Mouse (Mus musculus): ENCODE measurements around the gene Six1.
A peak's percentile ranks its signal among the peaks of the same experiment; 100 is the strongest.

The Six1 gene

GRCm38 (mm10) chr12:73049520-73050225, 4.0 kb downstream of the Six1 start:
- DNase-seq = no peak

DNA sequence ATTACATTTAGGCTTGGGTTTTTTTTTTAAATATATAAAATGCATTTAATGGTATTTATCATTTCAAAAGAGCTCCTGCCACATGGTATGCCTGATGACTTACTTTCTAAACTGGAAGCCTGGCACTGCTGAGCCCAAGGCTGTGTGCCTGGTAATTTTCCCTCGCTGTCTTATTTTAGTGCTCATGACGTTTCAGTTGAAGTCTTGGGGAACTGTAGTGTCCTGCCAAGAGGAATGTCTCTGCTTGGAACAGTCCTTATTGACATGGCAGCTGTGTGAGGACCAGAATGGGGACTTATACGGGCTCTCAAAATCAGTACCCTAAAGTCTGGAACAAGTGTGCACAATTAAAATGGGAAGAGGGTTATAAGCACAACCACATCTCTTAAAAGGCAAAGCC, 5.2 kb downstream of the Six1 start:
- no peak for DNase-seq

DNA sequence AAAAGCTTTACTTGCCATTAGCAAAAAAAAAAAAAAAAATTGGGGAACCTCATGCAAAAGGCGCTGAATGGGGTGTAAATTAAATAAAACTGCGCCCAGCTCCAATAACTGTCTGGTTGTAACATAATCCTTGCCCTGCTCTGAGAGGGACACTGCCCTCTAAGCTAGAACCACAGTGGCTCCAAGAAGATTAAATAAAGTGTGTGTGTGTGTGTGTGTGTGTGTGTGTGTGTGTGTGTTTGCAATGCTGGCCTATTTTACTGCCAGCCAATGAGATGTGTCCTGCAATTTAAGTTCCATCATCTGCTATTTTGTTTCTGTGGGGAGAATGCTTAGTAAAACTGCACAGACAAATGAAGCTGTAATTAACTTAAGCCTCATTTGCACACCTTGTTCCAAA, 6.1 kb downstream of the Six1 start:
- no peak for DNase-seq

- DNase-seq = peak; percentile 77
These were observed 7.0 kb downstream of the Six1 start for GRCm38 (mm10) chr12:73046607-73047180.

DNA sequence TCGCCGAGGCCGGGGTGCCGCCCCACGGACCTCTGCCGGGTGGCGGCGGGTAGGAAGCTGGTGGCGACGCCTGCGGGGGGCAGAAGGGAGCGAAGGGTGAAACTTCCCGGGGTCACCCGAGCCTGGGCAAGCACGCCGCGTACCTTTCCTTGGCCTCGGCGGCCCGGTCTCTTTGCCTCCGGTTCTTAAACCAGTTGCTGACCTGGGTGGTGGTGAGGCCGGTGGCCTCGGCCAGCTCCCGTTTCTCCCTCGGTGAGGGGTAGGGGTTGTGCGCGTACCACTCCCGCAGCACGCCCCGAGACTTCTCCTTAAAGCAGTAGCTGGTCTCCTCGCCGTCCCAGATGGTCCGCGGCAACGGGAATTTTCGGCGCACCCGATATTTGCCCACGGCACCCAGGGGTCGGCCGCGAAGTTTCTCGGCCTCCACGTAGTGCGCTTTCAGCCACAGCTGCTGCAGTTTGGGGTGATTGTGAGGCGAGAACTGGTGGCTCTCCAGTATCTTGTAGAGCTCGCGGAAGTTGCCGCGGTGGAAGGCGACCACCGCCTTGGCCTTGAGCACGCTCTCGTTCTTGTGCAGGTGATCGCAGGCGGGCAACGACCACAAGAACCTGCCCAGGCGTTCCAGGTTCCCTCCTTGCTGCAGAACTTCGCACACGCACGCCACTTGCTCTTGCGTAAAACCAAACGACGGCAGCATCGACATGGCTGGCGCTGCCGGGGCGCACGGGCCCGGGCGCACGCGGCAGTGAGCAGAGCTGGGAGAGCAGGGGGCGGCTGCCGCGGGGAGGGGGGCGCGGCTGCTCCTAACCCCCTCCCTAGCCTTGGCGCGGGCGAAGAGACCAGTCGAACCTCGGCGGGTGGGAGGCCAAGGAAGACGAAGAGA, 7.7 kb downstream of the Six1 start:
- DNase-seq = peak; percentile 63

DNA sequence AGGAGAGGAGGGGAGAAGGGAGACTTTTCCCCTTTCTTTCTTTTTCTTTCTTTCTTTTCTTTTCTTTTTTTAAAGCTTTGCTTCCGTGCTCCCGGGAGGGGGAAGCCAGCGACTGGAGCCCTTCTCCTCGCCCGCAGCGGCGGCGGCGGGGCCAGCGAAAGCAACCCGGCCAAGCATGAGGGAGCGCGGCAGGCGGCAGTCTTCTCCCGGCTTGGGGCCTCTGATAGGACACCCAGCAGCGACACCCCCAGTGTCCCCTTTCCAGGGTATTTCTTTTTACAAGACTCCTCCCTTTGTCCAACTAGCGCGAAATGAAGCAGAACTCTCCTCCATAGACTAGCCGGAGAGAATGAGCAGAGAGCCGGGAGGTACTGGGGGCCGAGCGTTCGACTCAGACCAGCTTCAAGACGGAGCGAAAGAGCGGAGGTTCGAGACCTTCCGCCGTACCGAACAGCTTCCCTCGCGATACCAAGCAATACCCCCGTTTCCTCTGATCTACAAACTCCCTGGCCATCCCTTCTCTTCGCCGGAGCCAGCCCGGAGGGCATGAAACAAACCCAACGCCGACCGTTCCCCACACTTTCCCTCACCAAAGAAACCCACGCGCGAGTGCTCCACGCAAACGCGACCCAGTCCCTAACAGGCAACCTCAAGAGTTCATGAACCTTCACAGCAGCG, 8.5 kb downstream of the Six1 start:
- DNase-seq = peak; percentile 61

DNA sequence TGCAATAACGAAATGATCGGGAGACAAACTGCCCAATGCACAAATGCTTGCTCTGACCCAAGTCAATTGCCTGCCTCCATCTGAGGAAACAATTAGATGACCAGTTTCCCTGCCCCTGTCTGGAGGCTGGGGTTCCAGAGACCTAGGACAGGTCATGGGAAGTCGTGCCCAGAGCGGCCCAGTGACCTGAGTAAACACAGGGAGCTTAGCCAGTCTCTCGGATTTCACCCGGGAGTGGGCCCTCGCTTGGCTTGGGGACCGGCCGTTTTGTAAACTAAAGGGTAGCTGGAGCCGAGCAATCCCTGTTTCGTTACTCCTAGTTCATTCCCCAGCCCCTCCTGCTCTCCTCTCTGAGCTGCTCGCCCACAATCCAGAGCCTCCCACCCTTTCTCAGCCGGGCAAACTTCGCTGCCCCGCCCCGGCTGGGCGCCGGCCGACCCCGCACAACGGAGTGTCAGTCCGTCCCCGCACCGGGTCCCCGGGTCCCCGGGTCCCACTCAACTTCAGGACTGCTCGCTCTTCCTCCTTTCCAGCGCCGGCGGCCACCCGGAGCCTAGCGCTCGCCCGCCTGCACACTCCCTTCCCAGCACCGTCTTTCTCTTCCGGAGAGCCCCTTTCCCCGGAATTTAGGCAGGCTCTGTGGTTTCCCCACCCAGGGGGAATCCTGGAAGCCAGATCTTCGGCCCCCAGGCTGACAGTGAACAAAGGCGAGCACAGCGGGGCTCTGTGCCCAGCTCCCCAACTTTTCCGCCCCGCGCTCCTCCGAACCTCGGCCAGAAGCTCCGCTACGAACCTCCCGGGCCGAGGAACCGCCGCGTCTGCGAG, 9.3 kb downstream of the Six1 start:
- DNase-seq = peak; percentile 48

DNA sequence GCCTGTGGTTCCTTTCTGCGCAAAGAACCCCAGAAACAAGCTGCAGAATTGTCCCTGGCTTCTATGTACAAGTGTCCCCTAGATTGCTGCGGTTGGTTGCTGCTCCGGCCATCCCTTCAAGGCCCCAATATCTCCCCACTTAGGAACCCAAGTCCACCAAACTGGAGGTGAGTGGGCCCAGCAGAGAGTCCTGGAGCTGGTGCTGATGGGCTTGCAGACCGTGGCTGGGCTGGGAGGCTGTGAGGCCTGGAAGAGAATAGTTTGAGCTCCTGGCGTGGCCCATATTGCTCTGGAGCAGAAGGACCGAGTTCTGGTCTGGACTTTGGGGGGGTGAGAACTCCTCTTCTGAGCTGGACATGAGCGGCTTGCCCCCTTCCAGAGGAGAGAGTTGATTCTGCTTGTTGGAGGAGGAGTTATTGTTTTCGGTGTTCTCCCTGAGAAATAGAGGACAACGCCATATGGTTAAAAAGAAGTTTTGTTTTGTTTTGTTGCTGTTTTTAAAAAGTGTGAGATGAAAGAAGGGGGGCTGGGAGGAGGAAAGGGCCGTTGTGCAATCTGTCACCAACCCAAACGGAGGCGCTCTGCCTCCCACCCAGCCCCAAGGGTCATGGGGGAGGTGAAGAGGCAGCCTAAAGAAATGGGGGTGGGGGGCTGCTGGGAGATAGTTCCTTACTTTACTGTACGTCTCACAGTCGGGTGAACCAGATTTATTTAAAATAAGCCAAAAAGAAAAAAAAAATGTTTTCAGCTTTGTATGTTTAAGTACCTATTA, 10.1 kb downstream of the Six1 start:
- peak; percentile 24 for DNase-seq

DNA sequence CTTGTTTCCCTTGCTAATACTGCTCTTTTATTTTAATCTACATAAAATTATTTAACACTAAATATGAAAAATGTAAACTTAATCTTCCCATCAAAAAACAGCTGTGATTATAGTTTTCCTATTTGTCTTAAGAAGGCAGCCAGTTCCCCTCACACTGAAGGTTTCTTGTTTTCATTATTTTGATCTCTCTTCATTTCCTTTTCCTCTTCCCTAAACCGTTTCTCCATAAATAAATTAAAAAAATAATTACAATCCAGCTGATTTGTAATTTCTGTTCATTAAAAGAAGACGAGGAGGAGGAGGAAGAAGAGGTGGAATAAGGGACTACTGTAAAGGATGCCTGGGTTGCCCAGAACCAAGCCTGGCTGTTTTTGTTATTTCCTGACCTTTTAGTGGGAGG, 10.8 kb downstream of the Six1 start:
- DNase-seq = no peak

- no peak for DNase-seq
These were observed 11.3 kb downstream of the Six1 start for GRCm38 (mm10) chr12:73042406-73042805.

GRCm38 (mm10) chr12:73041256-73041630, 12.4 kb downstream of the Six1 start:
- DNase-seq = no peak

DNA sequence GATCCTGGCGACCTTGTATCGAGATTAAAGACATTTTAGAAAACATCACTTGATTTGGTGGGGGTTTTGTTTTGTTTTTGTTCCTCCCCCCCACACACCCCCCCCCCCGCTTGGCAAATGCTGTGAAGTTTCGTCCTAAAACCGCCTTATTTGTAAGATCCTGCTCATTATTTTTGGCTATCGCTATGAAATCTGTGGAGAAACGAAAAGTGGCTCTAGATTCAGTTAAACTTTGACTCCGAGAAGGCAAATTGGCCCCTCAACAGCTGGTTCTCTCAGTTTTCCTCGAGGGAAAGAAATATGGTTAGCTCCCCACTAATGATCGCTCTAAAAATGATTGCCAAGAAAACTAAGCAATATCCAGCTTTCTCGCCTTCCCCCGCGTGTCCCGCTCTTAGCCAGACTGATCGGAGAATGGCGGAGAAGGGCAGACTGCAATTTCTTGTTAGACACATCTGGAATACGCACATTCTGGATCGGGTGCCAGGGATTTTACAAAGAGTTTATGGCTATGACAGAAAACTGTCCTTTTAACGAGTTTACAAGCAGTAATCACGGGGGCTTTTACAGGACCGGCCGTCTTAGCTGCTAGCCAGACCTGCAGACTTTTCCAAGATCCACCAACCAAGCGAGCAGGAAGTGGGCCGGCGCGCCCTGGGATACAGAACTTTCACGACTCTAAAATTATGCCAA, 13.0 kb downstream of the Six1 start:
- peak; percentile 19 for DNase-seq

DNA sequence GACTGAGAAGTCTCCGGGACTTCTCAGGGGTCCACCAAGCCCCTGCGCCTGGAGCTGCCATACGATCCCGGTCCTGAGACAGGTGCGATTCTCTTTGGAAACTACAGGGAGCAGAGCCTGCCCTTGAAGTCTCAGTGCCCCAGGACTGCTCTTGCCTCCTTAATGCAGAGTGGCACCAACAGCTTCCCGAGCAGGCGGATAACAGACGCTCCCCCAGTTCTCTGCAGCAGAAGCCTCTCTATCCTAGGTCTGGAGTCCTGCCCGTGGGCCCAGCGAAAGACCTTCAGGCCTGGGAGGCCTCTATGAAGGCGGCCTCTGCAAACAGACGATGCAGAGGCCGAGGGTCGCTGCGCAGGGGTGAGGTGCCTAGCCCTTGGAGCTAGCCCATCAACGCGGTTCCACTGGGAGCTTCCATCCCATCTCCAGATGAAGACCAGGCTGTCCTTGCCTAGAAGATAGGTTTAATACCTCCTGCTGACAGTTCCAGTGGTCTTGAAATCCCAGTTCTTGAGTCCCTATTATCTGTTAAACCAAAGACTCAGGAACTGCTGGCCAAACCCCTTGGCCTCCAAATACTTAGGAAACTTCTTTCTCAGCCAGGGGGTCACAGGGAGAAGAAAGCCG, 13.6 kb downstream of the Six1 start:
- peak; percentile 18 for DNase-seq

GRCm38 (mm10) chr12:73038992-73039938, 14.4 kb downstream of the Six1 start:
- no peak for DNase-seq

- DNase-seq = no peak
These were observed 15.2 kb downstream of the Six1 start for GRCm38 (mm10) chr12:73038441-73038991.

- DNase-seq = no peak
These were observed 16.1 kb downstream of the Six1 start for GRCm38 (mm10) chr12:73037385-73038160.

GRCm38 (mm10) chr12:73034901-73035895, 18.5 kb downstream of the Six1 start:
- DNase-seq = peak; percentile 37

Measured in thymus, postnatal 4 days (tissue).